Mouse (Mus musculus) spleen, postnatal 14 days (tissue): ENCODE data around the gene Mmp25.
"Not testable (repeated sequence)": the region's sequence is repeated elsewhere in the genome, so short reads cannot be mapped to it uniquely, and the experiment has no call there.

Experiments used
- DNase-seq, 2 experiments: peaks; one replicate each; pipeline ENCODE4 v3.0.0; 2021 to 2022; ENCODE audit warnings: low spot score in 2 of 2

The Mmp25 gene

DNA sequence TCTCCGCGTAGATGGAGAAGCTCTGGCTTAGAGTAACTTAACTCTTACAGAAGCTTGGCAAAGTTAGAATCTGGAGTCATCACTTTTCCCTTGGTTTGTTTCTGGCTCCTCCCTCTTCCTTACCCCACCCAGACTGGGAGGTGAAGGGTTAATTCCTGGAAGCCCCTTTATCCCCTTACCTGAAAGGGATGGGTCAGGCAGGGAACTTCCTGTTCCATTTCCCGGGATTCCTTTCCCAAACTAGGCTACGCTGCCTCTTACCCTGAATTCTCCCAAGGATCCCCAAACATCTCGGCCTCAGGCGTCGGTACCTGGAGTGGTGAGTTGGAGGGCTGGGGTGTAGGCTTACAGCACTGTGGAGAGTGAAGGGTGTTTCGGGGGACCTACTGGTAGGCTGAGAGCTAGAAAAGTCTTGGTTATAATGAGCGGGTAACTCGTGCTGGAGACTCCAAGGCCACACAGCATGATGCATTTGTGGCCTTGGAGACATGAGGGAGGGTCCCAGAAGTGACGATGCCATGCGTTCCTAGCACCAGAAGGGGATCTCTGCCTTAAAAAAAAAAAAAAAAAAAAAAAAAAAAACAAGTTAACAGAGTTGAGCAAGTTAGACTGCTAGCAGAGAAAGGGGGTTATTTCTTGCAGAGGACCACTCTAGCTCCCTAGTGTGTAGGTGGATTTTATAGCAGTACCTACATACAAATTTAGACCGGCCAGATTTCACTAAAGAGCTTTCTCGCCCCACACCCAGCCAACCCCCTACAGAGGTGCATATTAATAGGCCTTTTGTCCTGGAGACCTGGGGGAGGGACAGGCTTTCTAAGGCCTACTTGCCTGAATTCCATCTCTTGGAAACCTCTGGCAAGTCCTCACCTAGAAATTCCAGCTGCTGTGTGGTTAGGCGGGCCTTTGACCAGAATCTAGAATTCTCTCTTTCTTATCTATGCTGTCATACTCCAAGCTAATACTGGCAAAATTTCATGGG is 44.1 kb downstream of the Mmp25 start, which contains the start of gene Zscan10:
Zscan10 (plus strand) TSS at position 216 of the 982 bp plus-strand sequence.
- DNase-seq, result no peak

GRCm38 (mm10) chr17:23599605-23600063 is 45.4 kb downstream of the Mmp25 start:
- no peak for DNase-seq

- DNase-seq, result peak; percentile 57 to 60
These were observed 46.2 kb downstream of the Mmp25 start, which contains the start of gene Zfp13 for GRCm38 (mm10) chr17:23598582-23599552. Gene Zfp13 (minus strand): TSS chr17:23599487.

- not testable (repeated sequence) for DNase-seq
These were observed 49.9 kb downstream of the Mmp25 start for GRCm38 (mm10) chr17:23595139-23595538.

GRCm38 (mm10) chr17:23592926-23593300 is 52.2 kb downstream of the Mmp25 start:
- DNase-seq, result no peak

DNA sequence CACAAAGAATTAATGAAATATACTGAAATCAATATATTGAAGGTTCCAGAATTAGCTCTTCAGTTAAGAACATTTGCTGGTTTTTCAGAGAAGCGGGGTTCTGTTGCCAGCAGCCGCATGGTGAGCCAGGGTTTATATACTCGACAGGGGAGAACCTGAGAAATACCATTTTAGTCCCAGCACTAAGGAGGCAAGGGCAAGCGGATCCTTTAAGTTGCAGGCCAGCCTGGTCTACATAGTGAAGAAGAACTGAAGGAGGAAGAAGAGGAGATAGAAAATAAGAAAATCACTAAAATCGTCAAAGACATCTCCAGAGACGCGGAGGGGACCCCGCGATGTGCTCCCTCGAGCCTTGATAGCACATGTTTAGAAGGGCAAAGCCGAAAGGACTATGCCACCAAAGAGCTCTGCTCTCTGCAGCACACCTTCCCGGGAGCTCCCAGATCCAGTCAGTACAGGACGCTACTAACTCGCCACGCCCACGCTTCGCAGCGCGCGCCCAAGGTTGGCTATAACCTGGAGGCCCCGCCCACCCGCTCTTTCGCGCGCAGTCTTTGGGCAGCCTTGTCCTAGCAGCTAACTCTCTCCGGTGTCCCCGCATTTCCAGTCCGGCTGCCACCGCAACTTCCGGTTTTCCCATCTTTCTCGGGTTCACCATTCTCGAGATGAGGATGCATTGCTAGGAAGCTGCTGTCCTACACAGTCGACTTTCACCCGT is 52.7 kb downstream of the Mmp25 start:
- DNase-seq, result peak; percentile 80 to 83

- DNase-seq, result no peak
These were observed 57.8 kb downstream of the Mmp25 start for GRCm38 (mm10) chr17:23587253-23587652.

DNA sequence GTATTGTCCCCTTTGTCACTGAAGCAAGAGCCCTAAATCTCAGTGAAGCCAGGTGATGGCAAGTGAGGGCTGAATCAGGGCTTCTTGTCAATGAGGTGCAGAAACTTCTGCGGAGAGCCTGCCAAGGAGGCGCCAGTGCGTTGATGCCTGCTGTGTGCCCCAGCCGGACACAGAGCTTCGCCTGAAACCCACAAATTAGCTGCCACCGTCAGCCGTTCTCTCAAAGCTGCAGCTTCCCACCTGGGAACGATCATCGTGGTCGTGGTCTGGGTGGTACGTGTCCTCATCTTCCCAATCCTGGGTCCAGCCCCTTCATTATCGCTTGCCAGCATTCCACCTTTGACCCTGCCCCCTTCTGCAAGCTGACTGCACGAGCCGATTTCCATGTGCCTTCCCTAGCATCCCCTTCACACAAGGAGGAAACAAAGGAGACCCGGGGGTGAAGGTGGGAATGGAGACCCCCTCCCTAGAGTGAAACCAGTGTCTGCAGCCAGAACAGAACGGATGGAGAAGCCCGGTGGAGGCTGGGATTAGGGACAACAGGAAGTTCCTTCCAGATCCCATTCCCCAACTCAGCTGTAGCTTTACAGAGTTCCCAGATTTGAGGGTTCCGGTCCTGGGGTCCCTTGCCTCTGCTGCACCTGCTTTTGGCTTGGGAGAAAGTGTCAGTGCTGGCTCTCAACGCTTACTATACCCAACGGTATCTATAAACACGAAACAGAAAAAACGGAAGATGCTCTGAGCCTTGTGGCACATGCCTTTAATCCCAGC is 59.2 kb downstream of the Mmp25 start:
- no peak for DNase-seq

- no peak for DNase-seq
These were observed 60.3 kb downstream of the Mmp25 start for GRCm38 (mm10) chr17:23584786-23585185.
